Mouse (Mus musculus) cerebellum, adult 9-10 months (tissue): ENCODE results near the gene Slc39a11.

ENCODE experiments used
- DNase-seq: peaks from one replicate; pipeline ENCODE4 v3.0.0; 2022

The Slc39a11 gene

DNA sequence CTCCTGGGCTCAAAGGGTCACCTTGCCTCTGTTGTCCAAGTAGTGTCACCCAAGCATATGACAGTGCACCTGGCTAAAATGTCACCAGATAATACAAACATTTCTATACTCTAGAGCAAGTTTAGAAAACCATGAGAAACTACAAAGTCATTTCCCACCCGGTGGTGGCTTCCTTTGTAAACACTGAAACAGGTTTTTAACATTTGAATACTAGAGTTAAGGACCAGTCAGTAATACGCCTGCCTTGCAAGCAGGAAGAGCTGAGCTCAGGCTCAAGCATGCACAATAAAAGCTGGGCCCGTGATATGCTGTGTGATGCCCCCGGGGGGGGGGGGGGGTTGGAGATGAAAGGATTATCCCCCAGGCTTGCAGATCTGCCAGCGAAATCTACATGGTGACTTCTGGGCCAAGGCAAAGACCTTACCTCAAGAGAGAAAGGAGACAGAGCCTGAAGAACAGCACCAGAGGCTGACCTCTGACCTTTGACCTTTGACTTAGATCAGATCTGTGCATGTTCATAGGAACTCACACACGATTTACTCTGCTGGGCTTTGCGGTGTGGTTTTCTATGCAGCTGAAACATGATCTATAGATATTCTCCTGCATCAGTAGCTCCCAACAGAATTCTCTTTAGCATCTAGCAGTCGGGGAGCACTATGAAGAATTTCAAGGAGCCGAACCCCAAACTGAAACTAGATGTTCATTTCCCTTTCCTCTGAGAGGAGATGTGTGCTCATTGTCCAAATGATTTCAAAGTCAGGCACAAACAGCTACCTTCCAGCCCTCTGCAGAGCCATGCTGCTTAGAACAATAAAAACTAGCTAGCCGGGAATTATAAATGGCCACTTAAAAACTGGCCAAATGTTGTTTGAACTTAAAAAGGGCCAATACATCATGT lies 267.0 kb downstream of the Slc39a11 start:
- no peak for DNase-seq

DNA sequence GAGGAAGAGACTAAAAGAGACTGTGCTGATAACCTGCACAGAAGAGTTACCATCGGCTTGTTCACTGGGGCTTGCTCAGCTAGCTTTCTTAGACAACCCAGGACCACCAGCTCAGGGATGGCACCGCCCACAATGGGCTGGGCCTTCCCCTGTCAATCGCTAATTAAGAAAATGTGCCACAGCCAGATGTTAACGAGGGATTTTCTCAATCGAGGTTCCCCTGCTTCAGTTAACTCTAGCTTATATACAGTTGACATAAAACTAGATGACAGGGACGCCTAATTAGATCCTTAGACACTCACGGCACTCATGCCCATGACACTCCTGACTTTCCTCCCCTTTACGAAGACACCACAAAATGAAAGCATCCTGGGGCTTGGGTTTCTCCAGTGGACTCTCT lies 268.3 kb downstream of the Slc39a11 start:
- no peak for DNase-seq

DNA sequence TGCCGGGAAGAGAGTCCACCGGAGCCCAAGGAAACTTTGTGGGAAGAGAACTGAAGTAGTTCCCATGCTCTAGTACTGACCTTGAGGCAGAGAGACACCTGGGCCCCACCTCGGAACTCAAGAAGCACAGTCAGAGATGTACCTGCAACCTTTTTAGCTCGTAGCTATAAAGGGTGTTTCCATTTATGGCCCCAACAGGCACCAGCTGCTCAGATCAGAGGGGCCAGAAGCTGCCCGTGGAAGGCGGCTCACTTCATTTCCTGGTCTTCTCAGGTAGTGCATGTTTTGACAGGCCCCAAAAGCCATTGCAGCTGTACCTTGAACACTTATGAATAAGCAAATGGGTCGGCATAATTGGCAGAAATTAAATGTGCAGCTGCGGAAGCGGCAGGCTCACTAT lies 271.0 kb downstream of the Slc39a11 start:
- no peak for DNase-seq

DNA sequence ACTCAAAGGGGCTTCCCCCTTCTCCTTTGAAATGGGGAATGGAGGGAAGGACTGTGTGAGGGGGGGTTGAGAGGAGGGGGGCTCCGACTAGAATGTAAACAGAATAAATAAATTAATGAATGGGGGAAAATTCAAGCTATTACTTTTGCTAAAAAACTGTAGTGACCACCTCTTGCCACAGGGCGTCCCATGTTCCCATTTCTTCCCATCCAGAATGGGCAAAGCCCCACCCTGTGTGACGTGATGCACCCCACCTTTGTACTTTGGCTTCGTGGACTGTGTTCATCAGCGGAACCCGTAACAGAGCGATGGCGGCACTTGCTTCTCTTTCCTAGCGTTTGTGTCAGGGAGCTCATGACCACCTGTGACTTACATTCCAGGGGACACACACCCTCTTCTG lies 273.8 kb downstream of the Slc39a11 start:
- DNase-seq = no peak

DNA sequence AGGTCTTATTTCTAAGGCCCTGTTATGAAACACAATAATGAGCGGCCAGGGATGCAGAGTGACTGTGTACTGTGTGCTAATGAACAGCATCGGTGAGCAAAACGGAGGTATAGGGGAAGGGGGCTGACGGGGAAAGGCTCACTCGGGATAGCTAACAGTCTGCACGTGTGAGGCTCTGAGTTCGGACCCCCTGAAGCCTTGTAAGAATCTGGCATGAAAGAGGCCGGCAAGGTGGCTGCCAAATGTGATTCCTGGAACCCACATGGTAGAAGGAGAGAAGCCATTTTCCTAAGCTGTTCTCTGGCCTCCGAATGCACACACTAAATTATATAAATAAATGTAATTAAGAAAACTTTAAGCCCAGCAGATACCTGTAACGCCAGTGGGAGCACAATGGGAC lies 276.0 kb downstream of the Slc39a11 start:
- DNase-seq = no peak

DNA sequence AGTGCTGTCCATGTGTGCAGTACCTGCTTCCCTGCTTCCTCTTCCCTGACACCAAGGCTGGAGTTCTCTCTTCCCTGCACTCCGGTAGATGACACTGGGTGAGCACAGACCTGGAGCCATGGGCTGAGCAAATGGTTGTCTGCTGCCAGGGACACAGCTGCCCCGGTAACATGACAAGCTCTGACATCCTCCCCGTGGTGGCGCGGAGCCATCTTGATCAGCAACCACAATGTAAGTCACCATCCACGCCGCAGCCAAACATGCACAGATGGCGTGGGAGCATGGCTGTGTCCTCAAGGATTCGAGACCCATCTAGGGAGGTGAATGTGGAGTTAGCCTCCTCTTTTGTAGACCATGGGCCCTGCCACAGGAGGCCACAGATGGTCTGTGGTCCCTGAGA lies 276.5 kb downstream of the Slc39a11 start:
- no peak for DNase-seq

DNA sequence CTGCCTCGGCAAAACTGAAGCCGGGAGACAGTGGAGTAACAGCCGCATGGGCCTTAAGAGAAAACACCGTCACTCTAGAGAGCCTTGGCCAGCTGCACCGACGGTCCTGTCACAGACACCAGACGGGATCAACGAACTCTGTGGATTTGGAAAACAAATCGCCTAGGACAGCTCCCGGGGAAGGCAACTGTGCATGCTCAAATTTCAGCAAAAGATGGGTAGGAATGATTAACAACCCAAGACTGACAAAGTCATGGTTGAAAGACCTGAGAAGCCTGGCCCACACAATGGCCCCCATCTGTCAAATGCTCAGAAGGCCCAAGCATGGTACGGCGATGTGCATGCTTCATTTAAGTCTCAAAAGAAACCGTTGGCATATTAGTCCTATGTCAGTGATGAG lies 281.8 kb downstream of the Slc39a11 start:
- no peak for DNase-seq

DNA sequence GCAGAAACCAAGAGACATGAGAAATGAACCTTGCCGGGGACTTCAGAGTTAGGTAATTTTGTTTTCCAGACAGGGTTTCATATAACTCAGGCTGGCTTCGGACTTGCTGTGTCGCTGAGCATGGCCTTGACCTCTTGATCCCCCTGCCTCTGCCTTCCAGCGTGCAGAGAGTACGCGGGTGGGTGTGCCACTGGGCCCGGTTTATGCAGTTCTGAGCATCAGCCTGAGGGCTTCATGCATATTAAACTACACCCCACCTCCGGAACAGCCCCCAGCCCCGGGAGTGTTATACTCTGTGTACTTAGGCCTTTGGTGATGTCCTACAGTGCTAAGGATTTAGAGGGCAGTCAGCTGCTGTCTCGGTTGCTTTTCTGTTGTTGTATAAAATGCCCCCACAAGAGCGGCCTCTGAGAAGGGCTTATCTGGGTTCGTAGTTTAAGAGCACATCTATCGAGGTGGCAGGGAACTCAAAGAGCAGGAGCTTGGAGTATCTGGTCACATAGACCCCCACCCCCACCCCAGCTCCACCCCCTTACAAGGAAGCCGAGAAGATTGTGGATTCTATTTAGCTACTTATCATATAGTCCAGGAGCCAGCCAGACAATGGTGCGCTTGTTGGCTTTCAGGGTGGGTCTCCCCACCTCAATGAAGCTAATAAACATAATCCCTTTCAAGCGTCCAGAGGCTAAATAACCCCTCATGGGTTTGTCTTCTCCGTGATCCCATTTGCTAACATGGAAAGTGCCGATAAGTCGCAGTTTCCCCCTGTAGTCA lies 283.4 kb downstream of the Slc39a11 start:
- DNase-seq = no peak

DNA sequence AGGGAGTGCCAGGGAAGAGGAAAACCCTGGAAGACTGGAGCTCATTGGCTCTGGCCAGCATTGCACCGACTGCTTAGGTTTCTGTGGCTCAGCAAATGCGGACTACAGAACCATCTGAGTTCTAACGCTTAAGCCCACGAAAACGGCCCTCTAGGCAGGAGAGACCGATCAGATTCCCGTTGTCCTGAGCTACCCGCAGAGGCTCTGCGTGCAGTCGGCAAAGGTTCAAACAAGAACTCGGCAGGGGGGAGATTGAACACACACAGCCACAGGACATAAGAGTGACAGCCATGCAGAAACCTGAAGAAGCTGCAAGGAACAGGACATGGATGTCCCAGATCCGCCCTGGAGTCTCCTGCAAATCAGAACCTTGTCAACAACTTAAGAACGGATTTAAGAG lies 286.1 kb downstream of the Slc39a11 start:
- no peak for DNase-seq

DNA sequence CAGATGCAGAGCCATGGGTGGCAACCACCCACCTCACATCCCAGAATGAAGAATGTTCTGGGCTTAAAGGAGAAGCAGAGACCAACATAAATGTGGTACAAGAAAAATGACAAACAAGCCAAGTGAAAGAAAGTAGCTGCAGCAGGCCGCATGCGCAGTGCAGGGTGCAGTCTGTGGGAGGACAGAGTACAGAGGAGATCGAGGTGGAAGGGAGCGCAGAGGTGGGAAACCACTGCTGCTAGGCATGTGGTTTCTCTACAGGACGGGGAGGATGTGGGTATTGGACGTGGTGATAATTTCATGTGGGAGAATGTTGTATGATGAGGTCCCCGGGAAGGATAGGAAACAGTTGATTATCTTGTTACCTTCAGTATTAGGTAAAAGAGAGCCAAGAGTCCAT lies 287.3 kb downstream of the Slc39a11 start:
- no peak for DNase-seq

DNA sequence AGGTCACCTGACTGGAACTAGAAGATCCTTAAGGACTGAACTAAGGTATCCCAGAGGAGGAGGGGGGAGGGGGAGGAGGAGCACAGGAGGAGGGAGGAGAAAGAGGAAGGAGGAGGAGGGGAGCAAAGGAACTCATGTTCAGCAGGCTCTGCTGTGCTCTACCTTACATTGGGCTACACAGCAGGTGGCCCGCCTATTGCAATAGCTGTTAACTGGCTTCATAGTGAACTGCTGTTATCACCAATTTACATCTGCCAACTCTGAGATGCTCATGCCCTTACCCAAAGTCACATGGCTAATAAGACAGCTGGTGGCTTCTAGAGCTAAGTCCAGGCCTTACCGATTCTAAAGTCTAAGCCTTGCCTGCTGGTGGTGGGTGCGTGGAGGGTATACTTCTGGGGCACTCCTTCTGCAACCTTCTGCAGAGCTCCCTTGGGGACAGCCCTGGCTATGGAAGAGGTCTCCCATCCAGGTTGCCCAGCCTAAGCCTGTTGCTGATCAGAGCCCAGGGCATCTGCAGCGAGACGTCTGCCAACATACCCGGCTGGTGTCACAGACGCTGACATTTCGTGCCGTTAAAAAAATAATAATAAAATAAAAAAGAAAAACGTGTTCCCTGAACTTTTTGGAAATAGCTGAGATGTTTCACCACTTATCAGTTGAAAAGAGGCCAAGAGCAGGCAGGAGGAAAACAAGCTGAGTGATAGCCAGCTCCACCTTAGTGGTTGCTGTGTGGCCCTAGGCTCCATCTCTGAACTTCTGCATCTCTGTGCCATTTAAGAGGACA lies 289.6 kb downstream of the Slc39a11 start:
- no peak for DNase-seq

DNA sequence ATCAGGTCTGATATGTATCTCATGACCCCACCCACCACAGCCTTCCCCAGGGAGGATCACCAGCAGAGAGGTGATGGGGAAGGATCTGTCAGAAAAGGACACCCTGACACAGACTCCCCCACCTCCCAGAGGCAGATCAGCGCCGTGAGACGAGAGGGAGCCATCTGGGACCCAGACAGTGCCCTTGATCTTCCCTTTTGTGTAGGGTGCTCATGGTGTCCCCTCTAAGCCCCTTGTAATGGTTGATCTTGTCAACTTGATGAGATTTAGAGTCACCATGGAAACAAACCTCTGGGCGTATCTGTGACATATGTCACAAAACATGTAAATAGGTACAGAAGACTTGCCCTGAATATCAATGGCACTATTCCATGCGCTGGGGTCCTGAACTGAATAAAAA lies 293.9 kb downstream of the Slc39a11 start:
- no peak for DNase-seq

DNA sequence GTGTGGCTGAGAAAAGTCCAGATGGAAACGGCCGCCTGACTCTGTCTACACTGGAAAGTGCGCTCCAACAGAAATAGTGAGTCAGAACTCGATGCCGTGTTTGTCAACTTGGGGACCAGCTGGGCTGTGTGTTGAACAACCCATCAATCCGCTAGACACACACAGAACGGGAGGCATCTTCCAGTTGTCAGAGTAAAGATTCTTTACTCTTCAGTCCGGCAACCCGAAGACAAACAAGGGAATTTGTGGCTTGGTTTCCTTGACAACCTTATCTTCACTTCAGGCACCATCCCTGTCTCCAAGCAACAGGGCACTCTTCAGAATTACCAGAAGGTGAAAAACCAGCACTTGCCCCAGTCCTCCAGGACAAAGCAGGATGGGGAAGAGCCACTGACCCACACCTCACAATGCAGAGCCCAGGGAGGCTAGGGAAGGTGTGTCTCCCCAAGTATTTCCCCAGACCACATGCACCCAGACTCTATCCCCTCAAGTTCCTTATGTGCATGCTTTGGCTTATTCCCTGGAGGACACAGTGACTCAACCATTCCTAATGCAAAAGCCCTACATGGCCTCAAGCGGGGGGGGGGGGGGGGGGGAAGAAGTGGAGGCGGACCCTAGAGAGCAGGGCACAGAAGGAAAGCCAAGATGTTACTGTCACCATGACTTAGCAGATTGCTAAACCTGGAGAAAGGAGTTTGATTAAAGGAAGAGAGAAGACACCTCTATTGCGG lies 297.6 kb downstream of the Slc39a11 start:
- no peak for DNase-seq

DNA sequence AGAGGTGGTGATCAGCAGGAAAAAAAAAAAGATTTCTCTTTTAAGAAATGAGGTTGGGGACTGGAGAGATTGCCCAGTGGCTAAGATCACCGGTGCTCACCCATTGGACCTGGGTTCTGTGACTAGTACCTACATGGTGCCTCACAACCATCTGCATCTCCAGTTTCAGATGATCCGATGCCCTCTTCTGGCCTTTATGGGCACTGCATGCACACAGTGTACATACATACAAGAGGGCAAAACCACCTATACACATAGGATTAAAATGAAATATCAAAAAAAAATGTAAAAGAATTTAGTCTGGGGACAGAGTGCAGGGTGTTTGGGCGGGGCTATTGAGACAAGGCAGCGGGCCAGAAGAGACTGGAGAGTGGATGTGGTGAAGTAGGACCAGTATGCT lies 299.3 kb downstream of the Slc39a11 start:
- DNase-seq = no peak

DNA sequence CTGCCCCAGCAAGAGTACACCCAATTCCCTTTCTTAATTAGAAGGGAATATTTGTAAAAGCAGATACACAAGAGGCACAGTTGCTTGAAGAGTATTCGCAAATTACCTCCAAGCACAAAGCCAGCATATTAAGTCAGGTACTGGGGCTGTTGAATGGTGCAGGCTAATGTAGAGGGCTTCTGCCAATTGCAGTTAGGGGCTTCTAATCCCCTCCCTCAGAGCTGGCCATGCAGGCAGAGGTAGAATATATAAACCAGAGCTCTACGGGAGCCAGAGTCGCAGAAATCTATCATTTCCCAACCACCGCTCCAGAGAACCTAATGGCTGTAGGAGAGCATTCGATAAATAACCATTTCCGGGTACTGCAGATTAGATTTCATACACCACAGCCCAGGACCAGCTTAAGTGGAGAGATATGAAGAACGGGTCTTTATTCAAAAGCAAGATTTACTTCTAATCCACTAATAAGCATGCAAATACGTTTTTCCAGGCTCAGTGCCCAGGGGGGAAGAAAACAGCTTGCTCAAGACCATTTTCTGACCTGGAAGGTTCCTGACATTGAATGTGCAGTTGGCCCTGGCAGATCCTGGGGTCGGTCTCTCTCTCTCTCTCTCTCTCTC lies 302.9 kb downstream of the Slc39a11 start:
- no peak for DNase-seq

DNA sequence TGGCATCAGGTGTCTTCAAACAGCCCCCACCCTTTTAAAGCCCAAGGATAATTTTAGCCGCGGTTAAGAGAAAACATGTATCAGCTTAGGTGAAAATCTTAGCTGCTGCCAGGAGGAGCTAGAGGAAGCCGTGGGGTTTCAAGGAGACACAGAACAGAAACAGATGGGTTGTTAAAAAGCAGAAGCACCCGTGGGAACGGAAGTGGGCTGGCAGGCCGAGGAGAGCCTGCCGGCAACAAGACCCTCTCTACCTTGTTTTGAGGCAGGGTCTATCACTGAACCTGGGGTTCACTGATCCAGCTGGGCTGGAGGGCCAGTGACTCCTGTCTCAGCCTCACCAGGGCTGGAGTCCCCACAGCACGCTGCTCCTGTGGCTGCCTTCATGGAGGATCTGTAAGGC lies 310.1 kb downstream of the Slc39a11 start:
- DNase-seq = no peak

DNA sequence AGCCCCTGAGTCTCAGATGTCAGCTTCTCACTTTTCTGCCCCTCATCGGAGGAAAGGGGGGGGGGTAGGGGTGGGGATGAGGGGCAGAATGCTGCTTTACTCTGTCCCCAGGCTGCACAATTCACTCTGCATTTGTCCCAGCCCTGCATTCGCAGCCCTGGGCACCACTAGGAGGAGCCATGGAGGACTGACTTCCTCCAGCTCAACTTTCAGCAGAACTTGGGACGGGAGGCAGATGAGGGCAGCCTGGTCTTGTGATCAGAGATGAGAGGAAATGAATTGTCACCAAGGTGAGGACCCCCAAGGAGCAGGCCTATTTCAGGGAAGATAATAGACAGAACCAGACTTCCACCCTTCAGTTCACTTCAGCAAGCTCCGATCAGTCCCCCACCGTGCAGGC lies 311.3 kb downstream of the Slc39a11 start:
- DNase-seq = no peak

DNA sequence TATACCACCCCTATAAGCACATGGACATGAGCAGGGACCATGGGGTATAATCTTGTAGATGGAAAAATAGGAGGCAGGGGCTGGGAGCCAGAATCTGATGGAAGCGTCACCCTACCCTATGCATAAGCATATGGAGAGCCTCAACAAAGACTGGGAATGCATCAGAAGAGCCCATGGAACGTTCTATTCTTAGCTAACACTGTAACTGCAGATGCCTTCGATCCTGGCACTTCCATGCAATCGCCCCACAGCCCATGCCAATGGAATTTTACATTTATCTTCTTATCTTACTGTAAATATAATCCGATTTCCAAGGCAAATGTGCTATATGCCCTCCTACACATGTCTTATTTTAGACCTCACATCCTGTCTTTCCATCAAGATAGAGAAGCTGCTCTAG lies 314.2 kb downstream of the Slc39a11 start:
- DNase-seq = no peak

DNA sequence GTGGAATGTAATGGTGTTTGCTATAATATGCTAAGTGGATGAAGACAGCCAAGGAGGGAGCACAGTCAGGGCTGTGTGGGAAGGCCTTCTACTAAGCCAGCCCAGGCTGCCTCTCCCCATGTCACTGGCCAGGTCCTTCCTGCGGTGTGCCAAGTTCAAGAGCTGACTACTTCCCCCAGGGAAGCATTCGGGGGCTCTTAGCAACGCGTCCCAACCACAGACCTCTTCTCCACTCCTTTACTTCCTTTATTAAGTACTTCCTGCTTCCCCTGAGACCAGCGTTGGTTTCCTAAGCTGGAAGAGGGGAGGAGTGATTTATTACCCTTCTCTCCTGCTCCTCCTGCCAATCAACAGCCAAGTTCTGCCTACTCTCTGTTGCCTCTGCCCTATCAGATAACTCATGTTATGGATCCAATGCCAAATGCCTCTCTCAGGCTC lies 315.4 kb downstream of the Slc39a11 start:
- DNase-seq = no peak

DNA sequence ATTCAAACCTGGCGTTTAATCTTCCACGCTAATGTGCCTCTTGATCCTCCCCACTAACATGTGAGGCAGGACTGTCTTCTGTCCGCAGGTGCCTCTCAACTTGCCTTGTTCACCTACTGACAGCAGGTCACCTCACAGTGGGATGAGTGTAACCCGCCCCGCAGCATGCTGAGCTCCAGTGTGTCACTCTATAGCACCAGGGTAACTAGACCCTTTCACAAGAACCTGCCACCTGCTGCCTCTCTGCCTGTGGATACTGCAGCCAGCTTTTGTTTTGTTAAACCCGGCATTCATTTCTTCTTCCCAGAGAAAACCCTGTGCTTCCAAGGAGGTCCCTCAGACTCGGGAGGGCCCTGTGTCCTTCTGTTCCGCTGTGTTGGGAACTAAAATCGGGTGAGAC lies 316.3 kb downstream of the Slc39a11 start:
- no peak for DNase-seq

DNA sequence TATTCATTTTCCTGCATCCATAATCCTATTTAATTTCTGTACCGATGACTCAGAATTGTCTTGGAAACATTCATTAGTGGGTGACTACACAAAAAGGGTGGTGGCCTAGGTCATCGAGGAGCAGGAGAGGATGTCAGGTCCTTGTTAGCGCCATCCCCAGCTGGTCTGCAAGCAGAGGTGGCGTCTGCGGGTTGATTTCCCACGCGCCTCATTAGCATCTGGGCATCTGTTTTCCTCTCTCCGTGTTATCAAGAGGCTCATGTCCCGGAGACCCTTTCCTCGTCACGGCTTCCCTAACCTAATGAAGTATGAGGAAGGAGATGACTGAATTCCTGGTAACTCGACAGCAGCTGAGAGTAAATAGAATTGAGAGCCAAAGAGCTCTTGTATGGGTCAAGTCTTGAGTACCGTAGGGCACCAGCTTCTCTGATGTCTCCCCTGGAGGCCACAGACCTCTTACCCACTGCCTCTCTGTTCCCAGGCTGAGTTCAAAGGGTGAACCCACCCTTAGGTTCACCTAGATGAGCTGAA lies 319.8 kb downstream of the Slc39a11 start:
- DNase-seq = no peak

DNA sequence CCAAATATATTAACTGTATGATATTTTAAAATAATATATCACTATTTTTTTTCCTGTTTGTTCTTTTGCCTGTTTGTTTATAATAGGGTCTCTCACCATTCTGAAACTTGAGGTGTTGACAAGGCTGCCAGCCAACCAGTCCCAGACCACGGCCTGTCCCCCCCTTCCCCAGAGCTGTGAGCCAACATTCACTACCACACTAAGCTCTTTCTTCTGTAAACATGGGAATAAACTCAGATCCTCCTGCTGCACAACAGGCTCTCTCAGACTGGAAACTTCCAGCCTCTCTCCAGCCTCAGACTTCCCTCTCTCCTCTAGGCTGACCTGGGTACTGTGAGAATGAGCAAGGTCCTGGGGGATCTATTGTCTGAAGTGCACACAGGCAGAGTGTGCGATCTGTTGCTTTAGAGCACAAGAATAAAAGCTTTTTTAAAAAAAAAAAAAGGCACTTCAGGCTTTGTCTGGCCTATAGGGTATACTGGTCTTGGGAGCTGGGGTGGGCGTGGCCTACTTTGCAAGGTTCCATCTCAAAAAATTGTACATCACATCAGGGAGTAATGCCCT lies 322.3 kb downstream of the Slc39a11 start:
- no peak for DNase-seq
